Mouse (Mus musculus): ENCODE measurements around the gene Ldlrap1.

DNA sequence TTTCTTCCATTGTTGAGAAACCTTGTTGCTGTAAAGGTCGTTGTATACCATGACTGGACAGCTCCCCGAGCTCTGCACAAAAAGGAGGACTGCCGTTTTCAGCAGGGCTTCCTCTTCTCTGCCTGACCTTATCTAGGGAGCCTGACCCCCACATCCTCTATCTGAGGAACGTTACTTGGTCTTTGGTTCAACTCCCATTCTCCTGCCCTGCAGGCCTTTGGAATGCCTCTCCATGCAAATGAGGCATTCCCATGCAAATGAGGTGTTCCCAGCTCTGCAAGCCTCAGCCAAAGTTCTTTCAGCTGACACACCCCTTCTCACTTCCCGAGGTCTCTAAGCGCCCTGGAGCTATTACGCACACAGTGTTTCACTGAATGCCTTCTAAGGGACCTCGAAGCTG is 37.7 kb downstream of the Ldlrap1 start:
- no peak for TF ChIP-seq CTCF (IDR thresholded peaks at IDR 0.05; ENCODE audit: control insufficient read depth, insufficient read depth, insufficient replicate concordance, low read depth, low read length)
- TF ChIP-seq POLR2A (IDR thresholded peaks at IDR 0.05; ENCODE audit: control insufficient read depth, low read depth, low read length) = no peak

Data from testis, adult 2 months (tissue).